Mouse (Mus musculus) lung, adult 2 months (tissue): ENCODE results near the gene Anks3. TPM values are rescaled to one million over a fixed set of nuclear protein-coding genes. Genes with fewer than 3 reads are reported as not detected.

Experiments used
- DNase-seq: peaks from one replicate; pipeline ENCODE4 v3.0.0; 2022
- H3K4me1 ChIP-seq: fragments of 200-500 bp; 2 replicates; pipeline ENCODE4 v1.6.1; 2011; ENCODE audit warnings: low read length; ENCODE audit not compliant: control insufficient read depth, insufficient read depth
- H3K4me3 ChIP-seq: fragments of 200-500 bp; replicated peaks from 2 replicates; pipeline ENCODE3; 2011; ENCODE audit warnings: low read depth, mild to moderate bottlenecking, control low read depth, low read length; ENCODE audit errors: extremely low read depth
- CTCF ChIP-seq: fragments of 200-500 bp; IDR thresholded peaks from 2 replicates; pipeline ENCODE4 v1.5.1; 2011; ENCODE audit warnings: mild to moderate bottlenecking, low read length, control low read depth; ENCODE audit not compliant: insufficient read depth
- POLR2A ChIP-seq: fragments of 200-500 bp; IDR thresholded peaks from 2 replicates; pipeline ENCODE4 v1.6.1; 2011; ENCODE audit warnings: low read depth, mild to moderate bottlenecking, control low read depth, low read length, borderline replicate concordance; ENCODE audit errors: extremely low read depth
- WGBS: fragments of 180-500 bp; shearing (Covaris S2); methylation state at CpG from one replicate; pipeline ENCODE4 v1.1.7; 2018; 5-methylcytosine and 5-hydroxymethylcytosine counted together
- polyA plus RNA-seq: library from polyadenylated mRNA; depleted of rRNA; stranded (reverse); fragments of >200 nt; gene quantifications from 2 replicates; pipeline ENCODE4 v1.2.3, GENCODE M21; 2012; rRNA removed

Gene Anks3
- polyA plus RNA-seq = 55.9 and 58.6 TPM in 2 replicates

DNA sequence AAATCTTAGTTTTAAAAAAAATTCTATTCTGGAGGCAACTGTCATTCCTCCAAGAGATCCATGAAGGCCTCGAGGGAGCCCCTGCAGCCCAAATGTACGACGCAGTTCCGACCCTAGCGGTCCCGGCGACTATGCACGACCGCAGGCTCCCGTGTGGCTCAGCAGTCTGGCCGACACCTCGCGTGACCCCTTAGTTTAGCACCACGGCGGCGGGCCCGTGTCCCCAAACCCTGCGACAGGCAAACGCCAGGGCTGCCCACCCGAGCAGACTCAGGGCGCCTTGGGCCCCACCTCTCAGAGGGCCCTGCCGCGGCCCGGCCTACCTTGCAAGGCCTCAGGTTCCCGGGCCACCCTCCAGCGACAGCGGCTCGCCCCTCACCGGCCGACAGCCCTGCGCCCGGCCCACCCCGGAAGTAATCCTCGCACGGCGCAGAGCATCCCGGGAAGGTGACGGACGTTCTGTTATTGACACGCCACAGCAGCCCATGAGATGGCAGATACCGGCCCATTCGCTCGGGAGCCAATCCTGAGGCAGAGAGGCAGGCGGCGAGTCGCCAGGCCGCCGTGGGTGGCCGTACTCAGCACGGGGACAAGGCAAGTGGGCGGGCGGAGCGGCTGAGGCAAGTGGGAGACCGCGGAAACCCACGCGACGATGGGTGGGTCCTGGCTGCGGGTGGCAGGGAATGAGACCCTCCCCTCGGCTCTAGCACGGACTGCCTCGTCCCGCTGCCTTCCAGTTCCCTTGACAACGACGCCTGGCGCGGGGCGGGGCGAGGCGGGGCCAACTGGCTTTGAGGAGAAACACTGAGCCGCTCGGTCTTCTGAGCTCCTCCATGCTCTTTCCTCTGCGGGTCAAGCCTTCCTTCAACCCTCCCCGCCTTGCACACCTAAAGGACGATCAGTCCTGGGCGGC lies at the start of gene Anks3:
Anks3 (minus strand) TSS at position 409 of the 913 bp plus-strand sequence.
- TF ChIP-seq CTCF (no peak), POLR2A (peak; percentile 67)
- DNase-seq = peak; percentile 94
- Histone ChIP-seq H3K4me3 (peak within 1 kb of the TSS; percentile 90), H3K4me1 (peaks cover 9% of the 10 kb centered on the region)
- WGBS = under 1% methylated on average over 76 of the region's 76 CpGs

DNA sequence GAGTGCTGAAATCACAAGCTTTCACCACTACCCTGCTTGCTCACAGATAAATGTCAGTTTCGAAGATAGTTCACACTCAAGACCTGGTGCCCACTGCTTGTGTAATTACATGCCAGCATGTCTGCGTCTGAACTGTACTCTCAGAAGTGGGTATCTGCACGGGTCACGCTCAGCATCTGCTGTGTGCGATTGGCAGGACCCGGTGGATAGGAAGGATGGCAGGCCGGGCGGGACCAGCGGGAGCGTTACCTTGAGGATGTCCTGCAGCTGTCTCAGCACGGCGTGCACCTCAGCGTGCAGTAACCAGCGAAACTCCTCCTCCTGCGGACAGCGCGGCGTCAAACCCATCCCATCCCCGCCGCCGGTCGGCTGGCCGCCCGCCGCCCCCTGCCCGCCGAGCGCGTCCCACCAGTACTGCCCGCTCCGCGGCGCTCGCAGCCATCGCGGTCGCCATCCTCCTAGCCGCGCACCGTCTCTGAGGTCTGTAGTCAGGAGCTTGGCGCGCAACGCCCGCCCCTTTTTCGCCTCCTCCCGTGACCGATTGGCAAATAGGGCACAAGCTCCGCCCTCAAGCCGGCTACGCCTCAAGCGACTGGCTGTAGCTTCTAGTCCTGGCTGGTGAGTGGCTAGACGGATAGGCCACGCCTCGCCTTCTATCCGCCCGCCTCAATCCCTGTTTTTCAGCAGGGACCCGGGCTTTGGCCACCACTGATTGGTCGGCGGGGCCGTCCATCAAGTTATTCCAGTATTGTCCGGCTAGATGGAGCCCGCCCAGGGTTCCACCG lies 49.2 kb upstream of the Anks3 start, which contains the start of gene Rogdi:
Rogdi (minus strand) TSS at position 500 of the 785 bp plus-strand sequence.
- WGBS = under 1% methylated on average over 63 of the region's 63 CpGs
- TF ChIP-seq CTCF = no peak
- TF ChIP-seq POLR2A = peak; percentile 68; the same call in 1 of the 2 replicates
- Histone ChIP-seq H3K4me3 (peak within 1 kb of the TSS; percentile 77), H3K4me1 (peaks cover 10% of the 10 kb centered on the region)
- peak; percentile 96 for DNase-seq

DNA sequence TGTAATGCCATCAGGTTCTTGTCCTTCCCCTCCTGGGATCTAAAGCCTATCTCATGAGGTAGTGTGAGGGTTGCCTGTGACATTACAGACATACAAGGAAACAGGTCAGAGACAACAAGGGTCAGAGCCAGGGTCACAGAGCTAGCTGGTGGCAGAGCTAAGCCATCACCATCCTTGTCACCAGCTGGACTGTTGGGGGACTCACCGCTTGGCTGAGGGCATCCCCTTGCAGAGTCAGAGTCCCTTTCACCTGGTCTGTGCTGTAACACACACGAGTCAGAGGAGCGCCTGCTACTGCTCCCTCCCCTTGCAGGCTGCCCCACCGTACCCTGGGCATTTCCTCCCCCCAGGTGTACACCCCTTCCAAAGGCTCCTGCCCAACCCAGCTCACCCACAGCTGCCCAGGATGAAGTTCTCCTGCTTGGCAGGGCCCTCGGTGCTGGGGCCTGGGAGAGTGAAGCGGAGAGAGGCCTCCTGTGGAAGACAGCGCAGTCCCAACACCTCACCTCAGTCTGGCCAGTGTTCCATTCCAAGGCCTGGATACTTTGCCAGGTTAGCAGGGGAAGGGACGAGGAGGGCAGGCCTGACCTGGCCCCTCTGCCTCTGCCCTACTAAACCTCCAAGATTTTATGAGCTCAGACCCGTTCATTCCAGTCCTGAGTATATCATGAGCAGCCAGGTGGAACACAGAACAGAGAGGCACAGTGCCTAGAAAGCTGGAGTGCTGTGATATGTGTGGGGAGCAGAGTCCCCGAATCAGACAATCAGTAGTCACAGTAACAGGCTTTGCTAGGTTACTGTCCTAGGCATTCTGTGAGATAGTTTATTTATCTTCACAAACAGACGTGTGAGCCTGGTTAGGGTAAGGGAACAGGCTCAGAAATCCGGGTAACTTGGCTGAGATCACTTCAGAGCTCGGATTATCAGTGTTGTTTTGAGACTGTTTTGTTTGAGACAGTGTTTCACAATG lies 48.3 kb upstream of the Anks3 start:
- peak overlapping the region; percentile 77 for H3K4me3 ChIP-seq
- 46% methylated on average over 13 of the region's 13 CpGs for WGBS

DNA sequence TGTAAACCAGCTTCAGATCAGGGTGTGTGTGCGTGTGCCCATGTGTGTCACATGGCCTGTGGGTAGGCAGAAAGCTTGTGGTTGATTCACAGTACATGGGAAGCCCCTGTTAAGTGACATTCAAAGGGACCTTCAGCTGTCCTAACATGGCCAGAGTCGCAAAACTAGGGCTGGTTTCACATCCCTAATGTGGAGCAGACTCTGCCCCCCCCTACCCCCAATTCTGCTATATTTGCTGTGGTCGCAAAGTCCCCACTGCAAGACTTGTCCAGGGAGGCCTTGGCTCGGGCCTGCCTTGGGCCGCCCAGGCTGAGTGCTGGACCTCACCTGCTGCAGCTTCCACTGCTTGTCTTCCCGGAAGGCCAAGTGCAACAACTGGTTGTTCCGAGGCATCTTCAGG lies 47.3 kb upstream of the Anks3 start:
- TF ChIP-seq POLR2A (no peak), CTCF (no peak)
- no peak for DNase-seq
- WGBS = 83% methylated on average over 7 of the region's 7 CpGs
- Histone ChIP-seq H3K4me1 (peaks cover 10% of the 10 kb centered on the region), H3K4me3 (no peak overlapping the region)

More for the DNA sequence above, 48.3 kb upstream of the Anks3 start:
- TF ChIP-seq POLR2A = peak; percentile 20; the same call in 1 of the 2 replicates
- TF ChIP-seq CTCF = no peak
- no peak for DNase-seq
- H3K4me1 ChIP-seq = peaks cover 10% of the 10 kb centered on the region

DNA sequence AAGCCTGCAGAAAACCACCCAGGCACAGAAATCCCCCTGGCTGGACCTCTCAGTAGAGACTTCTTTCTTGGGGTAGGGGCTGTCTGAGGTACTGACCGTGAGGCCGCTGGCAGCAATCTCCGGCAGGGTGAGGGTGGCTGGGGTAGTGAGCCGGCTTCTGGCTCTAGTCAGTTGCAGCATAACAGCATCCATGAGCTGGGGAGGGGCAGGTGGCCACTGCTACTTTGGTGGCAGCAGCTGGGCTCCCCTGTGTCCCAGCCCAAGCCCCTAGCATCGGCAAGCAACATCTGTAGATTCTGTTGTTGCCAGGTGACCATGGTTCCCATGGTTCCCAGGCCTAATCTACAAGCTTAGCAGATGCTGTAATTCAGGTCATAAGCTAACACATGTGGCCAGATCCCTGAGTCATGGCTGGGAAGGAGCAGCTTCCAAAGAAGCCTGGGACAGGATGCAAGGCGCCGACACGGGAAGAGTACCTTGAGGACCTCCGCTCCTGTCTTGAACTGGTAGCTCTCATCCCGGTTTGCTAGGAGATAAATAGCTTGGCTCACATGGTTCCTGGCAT lies 46.4 kb upstream of the Anks3 start:
- WGBS = 90% methylated on average over 10 of the region's 10 CpGs
- Histone ChIP-seq H3K4me3 (no peak overlapping the region), H3K4me1 (peaks cover 10% of the 10 kb centered on the region)
- DNase-seq = no peak
- TF ChIP-seq POLR2A = no peak
- no peak for TF ChIP-seq CTCF

DNA sequence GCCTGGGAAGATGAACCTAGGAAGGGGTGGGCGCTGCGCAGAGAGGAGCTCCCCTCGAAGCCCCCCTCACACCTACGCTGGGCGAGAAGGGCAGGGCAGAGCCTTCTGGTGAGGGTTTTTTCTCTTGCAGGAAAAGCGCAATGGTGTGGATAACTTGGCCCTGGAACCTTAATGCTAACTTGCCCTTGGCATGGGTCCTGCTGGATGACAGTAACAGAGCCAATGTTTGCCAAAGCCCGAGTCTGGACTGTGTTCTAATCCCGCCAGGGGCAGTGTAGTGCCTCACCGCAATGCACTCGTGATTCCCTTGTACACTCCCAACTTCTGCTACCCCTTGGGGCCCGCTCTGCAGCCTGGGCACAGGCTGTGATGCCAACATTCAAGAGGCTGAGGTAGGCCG lies 44.1 kb upstream of the Anks3 start:
- no peak overlapping the region for H3K4me3 ChIP-seq
- DNase-seq = no peak
- no peak for TF ChIP-seq POLR2A
- TF ChIP-seq CTCF = no peak
- WGBS = 77% methylated on average over 12 of the region's 12 CpGs
- H3K4me1 ChIP-seq = peaks cover 10% of the 10 kb centered on the region

DNA sequence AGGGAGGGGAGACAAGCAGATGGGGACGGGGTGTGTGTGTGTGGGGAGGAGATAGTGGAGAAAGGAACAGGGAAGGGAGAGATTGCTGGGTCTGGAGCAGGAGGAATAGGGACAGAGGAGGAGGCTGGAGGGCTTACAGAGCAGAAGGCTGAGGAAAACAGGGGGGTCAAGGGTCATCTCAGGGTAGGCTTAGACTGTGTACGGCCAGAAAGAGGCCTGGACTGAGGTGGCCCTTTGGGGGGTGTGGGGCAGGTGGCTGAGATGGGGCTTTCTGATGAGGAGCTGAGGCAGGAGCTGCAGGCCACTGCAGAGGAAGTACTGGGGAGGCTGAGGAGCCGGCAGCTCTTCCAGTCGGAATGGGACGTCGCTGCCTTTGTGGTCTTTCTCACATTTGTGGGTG lies 43.5 kb upstream of the Anks3 start:
- DNase-seq = no peak
- 51% methylated on average over 6 of the region's 6 CpGs for WGBS
- TF ChIP-seq POLR2A (no peak), CTCF (no peak)
- Histone ChIP-seq H3K4me3 (peak overlapping the region; percentile 27), H3K4me1 (peaks cover 6% of the 10 kb centered on the region)

DNA sequence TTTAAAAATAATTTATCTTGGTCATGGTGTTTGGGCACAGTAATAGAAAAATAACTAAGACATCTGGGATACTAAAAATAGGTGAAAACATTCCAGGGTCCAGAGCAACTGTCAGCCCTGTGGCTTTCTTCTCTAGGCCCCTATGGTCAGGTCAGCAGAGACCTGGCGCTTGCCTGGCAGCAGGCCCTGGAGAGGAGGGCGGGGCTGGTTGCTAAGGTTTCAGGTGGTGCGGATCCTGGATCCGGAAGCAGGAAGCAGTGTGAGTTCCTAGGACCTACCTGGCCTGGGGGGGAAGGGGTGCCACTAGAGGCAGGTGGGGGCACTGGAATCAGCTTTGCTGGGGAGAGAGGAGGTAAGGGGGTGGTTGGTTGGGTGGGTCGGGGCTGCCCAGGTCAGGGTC lies 43.1 kb upstream of the Anks3 start, which contains the start of gene Smim22:
Smim22 (plus strand) TSS at position 222 of the 400 bp plus-strand sequence.
- TF ChIP-seq POLR2A (peak; percentile 22; the same call in 1 of the 2 replicates), CTCF (no peak)
- H3K4me3 ChIP-seq = peak within 1 kb of the TSS; percentile 27
- H3K4me1 ChIP-seq = peaks cover 2% of the 10 kb centered on the region; the same call in 1 of the 2 replicates
- peak; percentile 77 for DNase-seq
- 52% methylated on average over 5 of the region's 5 CpGs for WGBS
